Mouse (Mus musculus) hindbrain, embryonic 15.5 days (tissue): ENCODE results near the gene Emp1. TPM values are rescaled to one million over a fixed set of nuclear protein-coding genes. Genes with fewer than 3 reads are reported as not detected.

ENCODE experiments used
- ATAC-seq: fragments of 200-750 bp; cut with Nextera tagmentation; 2 replicates; pipeline ENCODE4 v1.8.0; 2017; ENCODE audit warnings: low read depth, moderate number of reproducible peaks, moderate TSS enrichment; ENCODE audit not compliant: low FRiP score
- H3K27ac ChIP-seq: fragments of 300-500 bp; sonication (generic); replicated peaks from 2 replicates; pipeline ENCODE4 v1.5.1; 2015; ENCODE audit warnings: mild to moderate bottlenecking, inconsistent platforms
- H3K27me3 ChIP-seq: fragments of 300-500 bp; sonication (generic); 2 replicates; pipeline ENCODE4 v1.6.1; 2015; ENCODE audit warnings: control low read depth, inconsistent platforms
- H3K36me3 ChIP-seq: fragments of 300-500 bp; sonication (generic); 2 replicates; pipeline ENCODE4 v1.6.1; 2015; ENCODE audit warnings: control low read depth, inconsistent platforms
- H3K4me1 ChIP-seq: fragments of 300-500 bp; sonication (generic); replicated peaks from 2 replicates; pipeline ENCODE4 v1.6.1; 2015; ENCODE audit warnings: control low read depth, inconsistent platforms
- H3K4me2 ChIP-seq: fragments of 300-500 bp; sonication (generic); 2 replicates; pipeline ENCODE4 v1.6.1; 2015; ENCODE audit warnings: moderate library complexity, mild to moderate bottlenecking, inconsistent platforms
- H3K4me3 ChIP-seq: fragments of 300-500 bp; sonication (generic); 2 replicates; pipeline ENCODE4 v1.5.1; 2015; ENCODE audit warnings: mild to moderate bottlenecking, inconsistent platforms
- H3K9ac ChIP-seq: fragments of 300-500 bp; sonication (generic); 2 replicates; pipeline ENCODE4 v1.6.1; 2015; ENCODE audit warnings: inconsistent platforms
- H3K9me3 ChIP-seq: fragments of 300-500 bp; sonication (generic); 2 replicates; pipeline ENCODE4 v1.6.1; 2016; ENCODE audit warnings: control low read depth, inconsistent platforms
- WGBS: fragments of 180-500 bp; shearing (Covaris S2); methylation state at CpG from one replicate; pipeline ENCODE4 v1.1.7; 2015; 5-methylcytosine and 5-hydroxymethylcytosine counted together
- polyA plus RNA-seq: library from polyadenylated mRNA; unstranded; fragments of >200 nt; fragmentation: Nextera tagmentation; extraction: Ambion mirVana; gene quantifications from 2 replicates; pipeline ENCODE4 v1.2.1, GENCODE M21; 2015

Gene Emp1
- polyA plus RNA-seq = 9.7 TPM in 2 replicates

GRCm38 (mm10) chr6:135362459-135363159 is at the start of gene Emp1:
Gene Emp1 (plus strand): TSS chr6:135362545.
- Histone ChIP-seq H3K4me2 (peak within 1 kb of the TSS; percentile 12; the same call in 1 of the 2 replicates), H3K27me3 (no peaks in the 10 kb centered on the region), H3K4me3 (peak within 1 kb of the TSS; percentile 7; the same call in 1 of the 2 replicates), H3K9ac (no peak within 1 kb of the TSS), H3K4me1 (peaks cover 13% of the 10 kb centered on the region), H3K27ac (peak within 1 kb of the TSS; percentile 15; the same call in 1 of the 2 replicates), H3K9me3 (no peaks in the 10 kb centered on the region), H3K36me3 (no peaks in the 10 kb centered on the region)
- ATAC-seq = 0 out of 2 replicates have a peak, but pooled peaks have one; percentile 40
- 33% methylated on average over 13 of the region's 13 CpGs for WGBS

DNA sequence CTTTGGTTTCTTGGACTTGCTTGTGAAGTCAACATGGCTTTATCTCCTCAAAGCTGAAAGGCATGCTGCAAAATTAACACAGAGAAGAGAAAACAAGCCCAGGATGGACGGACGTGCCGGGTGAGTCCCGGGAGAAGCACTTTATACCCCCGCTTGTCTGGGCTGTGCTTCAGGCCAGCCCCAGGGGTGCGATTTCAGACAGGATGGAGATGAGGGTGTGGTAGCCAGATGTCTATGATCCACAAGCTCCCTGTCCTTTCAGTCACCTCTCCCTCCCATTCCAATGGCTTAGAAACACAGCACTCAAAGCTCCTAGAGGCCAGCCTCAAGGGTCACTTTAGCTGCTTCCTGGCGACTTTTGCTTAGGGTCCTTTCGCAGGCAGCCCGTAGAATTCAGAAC is 48.4 kb upstream of the Emp1 start:
- no peak for ATAC-seq
- Histone ChIP-seq H3K9me3 (no peaks in the 10 kb centered on the region), H3K4me2 (no peak overlapping the region), H3K27me3 (no peaks in the 10 kb centered on the region), H3K4me3 (no peak overlapping the region), H3K4me1 (no peaks in the 10 kb centered on the region), H3K9ac (no peak overlapping the region), H3K27ac (no peak overlapping the region), H3K36me3 (no peaks in the 10 kb centered on the region)
- 82% methylated on average over 9 of the region's 9 CpGs for WGBS

- H3K36me3 ChIP-seq = no peaks in the 10 kb centered on the region
- no peak overlapping the region for H3K4me2 ChIP-seq
- H3K27ac ChIP-seq = no peak overlapping the region
- ATAC-seq = no peak
- no peaks in the 10 kb centered on the region for H3K27me3 ChIP-seq
- no peak overlapping the region for H3K4me3 ChIP-seq
- H3K4me1 ChIP-seq = no peaks in the 10 kb centered on the region
- H3K9me3 ChIP-seq = no peaks in the 10 kb centered on the region
- 84% methylated on average over 2 of the region's 2 CpGs for WGBS
- no peak overlapping the region for H3K9ac ChIP-seq
Measured at GRCm38 (mm10) chr6:135316141-135316540, 46.2 kb upstream of the Emp1 start.

DNA sequence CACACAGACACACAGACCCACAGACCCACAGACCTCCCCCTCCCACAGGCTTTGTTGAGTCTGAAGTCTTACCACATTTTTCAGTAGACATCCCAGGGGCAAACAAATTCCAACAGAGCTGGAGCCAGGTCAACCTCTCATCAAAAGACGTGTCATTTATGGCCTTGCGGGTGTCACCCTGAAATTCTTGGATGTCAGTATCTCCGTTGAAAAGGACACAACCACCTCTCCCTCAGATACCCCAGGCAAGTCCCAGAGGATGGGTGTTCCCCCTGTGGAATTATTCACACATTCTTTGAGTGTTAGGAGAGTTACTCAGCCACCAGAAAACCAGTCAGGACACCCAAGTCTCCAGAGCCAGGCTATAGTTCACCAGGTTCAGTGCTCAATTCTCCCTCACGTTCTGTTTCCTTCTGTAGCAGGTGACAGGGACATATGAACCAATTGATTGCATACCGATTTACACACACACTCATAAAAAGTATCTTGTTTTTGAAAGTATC is 42.9 kb upstream of the Emp1 start:
- no peaks in the 10 kb centered on the region for H3K9me3 ChIP-seq
- H3K9ac ChIP-seq = no peak overlapping the region
- H3K27me3 ChIP-seq = no peaks in the 10 kb centered on the region
- WGBS = 80% methylated on average over 5 of the region's 5 CpGs
- H3K36me3 ChIP-seq = no peaks in the 10 kb centered on the region
- no peak overlapping the region for H3K4me3 ChIP-seq
- no peak overlapping the region for H3K27ac ChIP-seq
- ATAC-seq = no peak
- no peak overlapping the region for H3K4me2 ChIP-seq
- H3K4me1 ChIP-seq = peaks cover 5% of the 10 kb centered on the region; the same call in 1 of the 2 replicates

DNA sequence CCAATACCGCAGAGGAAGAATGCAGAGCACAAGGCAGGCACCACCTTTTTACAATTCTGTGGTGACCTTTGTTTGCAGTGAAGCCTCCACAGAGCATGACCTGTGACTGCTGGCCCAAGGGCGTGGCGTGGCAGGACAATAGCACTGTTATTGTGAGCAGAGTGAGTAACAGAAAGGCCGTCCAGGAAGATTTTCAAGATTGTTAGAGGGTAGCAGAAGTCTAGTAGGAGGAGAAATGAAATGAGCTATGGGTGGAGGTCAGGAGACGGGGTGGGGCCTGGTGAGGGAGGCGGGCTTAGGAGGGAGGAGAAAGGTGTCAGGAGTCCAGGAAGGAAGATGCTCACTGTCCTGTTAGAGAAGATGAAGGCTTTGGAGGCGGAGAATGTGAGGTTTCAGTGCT is 39.6 kb upstream of the Emp1 start:
- Histone ChIP-seq H3K27ac (no peak overlapping the region), H3K9me3 (no peaks in the 10 kb centered on the region), H3K27me3 (no peaks in the 10 kb centered on the region), H3K36me3 (no peaks in the 10 kb centered on the region), H3K4me2 (no peak overlapping the region), H3K9ac (no peak overlapping the region), H3K4me3 (no peak overlapping the region), H3K4me1 (peaks cover 5% of the 10 kb centered on the region; the same call in 1 of the 2 replicates)
- no peak for ATAC-seq
- WGBS = 63% methylated on average over 7 of the region's 7 CpGs

DNA sequence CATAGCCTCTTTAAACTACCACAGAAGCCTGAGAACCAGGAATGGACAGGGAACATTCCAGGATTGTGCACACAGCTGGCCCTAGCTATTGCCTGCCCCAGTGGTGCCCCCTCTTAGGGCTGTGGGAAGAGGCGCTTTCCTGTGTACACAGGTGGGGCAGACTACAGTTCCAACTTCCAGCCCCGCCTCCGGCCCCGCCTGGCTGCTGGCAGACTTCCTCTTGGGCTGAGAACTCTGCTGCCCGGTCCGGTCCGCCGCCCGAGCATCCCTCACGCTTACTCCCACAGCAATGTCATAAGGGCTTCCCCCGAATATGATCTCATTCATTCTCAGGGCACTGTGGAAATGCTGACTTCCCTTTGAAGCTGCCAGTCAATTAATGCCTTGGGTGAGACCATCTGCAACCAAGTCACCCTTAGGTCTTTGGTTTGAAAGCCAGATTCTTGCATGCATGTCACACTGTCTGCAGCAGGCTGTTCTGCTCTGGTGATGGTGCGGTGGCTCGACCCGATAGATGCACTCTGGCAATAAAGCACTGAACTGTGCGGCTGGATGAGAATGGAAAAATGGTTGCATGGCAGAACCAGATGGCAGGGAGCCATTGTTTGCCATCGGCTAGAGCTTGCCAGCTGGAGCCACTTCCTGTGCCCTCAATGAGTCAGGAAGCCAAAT is 38.9 kb upstream of the Emp1 start:
- H3K36me3 ChIP-seq = no peaks in the 10 kb centered on the region
- peak; percentile 76 for ATAC-seq

GRCm38 (mm10) chr6:135324111-135324510 is 38.2 kb upstream of the Emp1 start:
- Histone ChIP-seq H3K27ac (no peak overlapping the region), H3K4me2 (no peak overlapping the region), H3K36me3 (no peaks in the 10 kb centered on the region), H3K27me3 (no peaks in the 10 kb centered on the region), H3K4me1 (peaks cover 5% of the 10 kb centered on the region; the same call in 1 of the 2 replicates), H3K9me3 (no peaks in the 10 kb centered on the region), H3K4me3 (no peak overlapping the region), H3K9ac (no peak overlapping the region)
- WGBS = 80% methylated on average over 3 of the region's 3 CpGs
- no peak for ATAC-seq

More for the DNA sequence above, 38.9 kb upstream of the Emp1 start:
- H3K9ac ChIP-seq = no peak overlapping the region
- H3K4me2 ChIP-seq = 0 out of 2 replicates have a peak overlapping the region, but pooled peaks have one; percentile 5
- H3K4me3 ChIP-seq = no peak overlapping the region
- H3K9me3 ChIP-seq = no peaks in the 10 kb centered on the region
- H3K27ac ChIP-seq = no peak overlapping the region
- 47% methylated on average over 16 of the region's 16 CpGs for WGBS
- no peaks in the 10 kb centered on the region for H3K27me3 ChIP-seq
- peaks cover 5% of the 10 kb centered on the region; the same call in 1 of the 2 replicates for H3K4me1 ChIP-seq

DNA sequence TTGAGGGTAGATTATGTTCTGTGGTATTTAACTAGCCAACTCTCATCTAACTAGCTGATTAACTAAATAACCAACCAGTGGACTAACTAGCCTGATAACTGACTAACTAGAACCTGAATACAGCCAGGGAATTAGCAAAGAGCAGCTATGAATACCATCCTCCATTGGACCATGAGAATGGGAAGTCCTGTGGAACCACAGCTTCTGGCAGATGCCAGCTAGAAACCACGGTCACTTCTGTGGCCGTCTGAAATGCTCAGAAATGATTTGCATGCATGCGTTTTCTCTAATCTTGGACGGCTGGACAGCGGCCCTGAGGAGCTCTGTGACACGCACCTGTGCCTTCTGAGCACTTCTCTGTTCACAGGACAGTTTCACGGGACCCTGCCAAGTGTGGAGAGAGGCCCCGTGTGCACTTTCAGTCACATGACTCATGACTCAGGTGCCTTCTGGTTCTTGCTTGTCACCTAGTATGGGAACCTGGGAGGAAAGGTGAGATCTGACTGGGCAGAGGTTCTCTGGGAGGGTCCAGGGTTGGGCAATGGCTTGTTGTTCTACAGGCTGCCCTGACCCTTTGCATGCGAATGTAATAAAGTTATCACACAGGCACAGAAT is 37.6 kb upstream of the Emp1 start:
- H3K4me3 ChIP-seq = no peak overlapping the region
- no peak overlapping the region for H3K4me2 ChIP-seq
- peaks cover 5% of the 10 kb centered on the region; the same call in 1 of the 2 replicates for H3K4me1 ChIP-seq
- H3K9ac ChIP-seq = no peak overlapping the region
- no peak for ATAC-seq
- WGBS = 85% methylated on average over 9 of the region's 9 CpGs
- no peaks in the 10 kb centered on the region for H3K27me3 ChIP-seq
- H3K9me3 ChIP-seq = no peaks in the 10 kb centered on the region
- no peak overlapping the region for H3K27ac ChIP-seq
- no peaks in the 10 kb centered on the region for H3K36me3 ChIP-seq

- H3K36me3 ChIP-seq = no peaks in the 10 kb centered on the region
- H3K4me1 ChIP-seq = peaks cover 6% of the 10 kb centered on the region; the same call in 1 of the 2 replicates
- H3K4me2 ChIP-seq = no peak overlapping the region
- ATAC-seq = no peak
- H3K9me3 ChIP-seq = no peaks in the 10 kb centered on the region
- no peak overlapping the region for H3K4me3 ChIP-seq
- WGBS = 88% methylated on average over 7 of the region's 7 CpGs
- no peak overlapping the region for H3K9ac ChIP-seq
- H3K27ac ChIP-seq = no peak overlapping the region
- H3K27me3 ChIP-seq = no peaks in the 10 kb centered on the region
Measured at GRCm38 (mm10) chr6:135326847-135327246, 35.5 kb upstream of the Emp1 start.

GRCm38 (mm10) chr6:135331916-135332315 is 30.4 kb upstream of the Emp1 start:
- Histone ChIP-seq H3K9me3 (no peaks in the 10 kb centered on the region), H3K27ac (no peak overlapping the region), H3K36me3 (no peaks in the 10 kb centered on the region), H3K9ac (no peak overlapping the region), H3K4me2 (no peak overlapping the region), H3K4me3 (no peak overlapping the region), H3K27me3 (no peaks in the 10 kb centered on the region), H3K4me1 (peaks cover 23% of the 10 kb centered on the region)
- ATAC-seq = no peak; the same call in 1 of the 2 replicates
- 69% methylated on average over 4 of the region's 4 CpGs for WGBS

- H3K4me2 ChIP-seq = peak overlapping the region; percentile 27
Measured at GRCm38 (mm10) chr6:135332737-135333281, 29.5 kb upstream of the Emp1 start.

More at GRCm38 (mm10) chr6:135332737-135333281, 29.5 kb upstream of the Emp1 start:
- WGBS = 13% methylated on average over 10 of the region's 10 CpGs
- Histone ChIP-seq H3K9ac (no peak overlapping the region), H3K36me3 (no peaks in the 10 kb centered on the region), H3K4me1 (peaks cover 23% of the 10 kb centered on the region), H3K4me3 (no peak overlapping the region), H3K27me3 (no peaks in the 10 kb centered on the region), H3K9me3 (no peaks in the 10 kb centered on the region), H3K27ac (peak overlapping the region; percentile 68)
- ATAC-seq = peak; percentile 74
